Mouse (Mus musculus) intestine, embryonic 16.5 days (tissue): ENCODE results near the gene Synm. TPM values are rescaled to one million over a fixed set of nuclear protein-coding genes. Genes with fewer than 3 reads are reported as not detected.

Experiments
- ATAC-seq: fragments of 200-750 bp; cut with Nextera tagmentation; 2 replicates; pipeline ENCODE4 v1.8.0; 2017; ENCODE audit warnings: moderate TSS enrichment, moderate library complexity
- H3K27ac ChIP-seq: fragments of 300-500 bp; sonication (generic); 2 replicates; pipeline ENCODE4 v1.5.1; 2014; ENCODE audit warnings: mild to moderate bottlenecking, low read length
- H3K27me3 ChIP-seq: fragments of 300-500 bp; sonication (generic); replicated peaks from 2 replicates; pipeline ENCODE4 v1.6.1; 2014; ENCODE audit warnings: low read length, control low read depth, mixed read lengths; ENCODE audit not compliant: control insufficient read depth, insufficient read depth
- H3K36me3 ChIP-seq: fragments of 300-500 bp; sonication (generic); 2 replicates; pipeline ENCODE4 v1.6.1; 2014; ENCODE audit warnings: low read length, control low read depth; ENCODE audit not compliant: control insufficient read depth, insufficient read depth
- H3K4me1 ChIP-seq: fragments of 300-500 bp; sonication (generic); 2 replicates; pipeline ENCODE4 v1.6.1; 2014; ENCODE audit warnings: low read length, control low read depth, mixed read lengths; ENCODE audit not compliant: control insufficient read depth, insufficient read depth
- H3K4me2 ChIP-seq: fragments of 300-500 bp; sonication (generic); 2 replicates; pipeline ENCODE4 v1.6.1; 2014; ENCODE audit warnings: low read depth, low read length, control low read depth
- H3K4me3 ChIP-seq: fragments of 300-500 bp; sonication (generic); 2 replicates; pipeline ENCODE4 v1.5.1; 2014; ENCODE audit warnings: mild to moderate bottlenecking, low read length
- H3K9ac ChIP-seq: fragments of 300-500 bp; sonication (generic); 2 replicates; pipeline ENCODE4 v1.6.1; 2014; ENCODE audit warnings: low read depth, low read length
- H3K9me3 ChIP-seq: fragments of 300-500 bp; sonication (generic); 2 replicates; pipeline ENCODE4 v1.6.1; 2016; ENCODE audit warnings: low read length, control low read depth; ENCODE audit not compliant: control insufficient read depth
- WGBS: fragments of 180-500 bp; shearing (Covaris S2); extraction: QIAGEN DNeasy Blood & Tissue Kit; methylation state at CpG from one replicate; pipeline ENCODE4 v1.1.7; 2014; 5-methylcytosine and 5-hydroxymethylcytosine counted together
- polyA plus RNA-seq: library from polyadenylated mRNA; unstranded; fragments of >200 nt; fragmentation: Nextera tagmentation; extraction: Ambion mirVana; gene quantifications from 2 replicates; pipeline ENCODE4 v1.2.1, GENCODE M21; 2015

Gene Synm
- polyA plus RNA-seq, 1 experiment from 2014 or later = 4.5 TPM

- under 1% methylated on average over 19 of the region's 19 CpGs for WGBS
Measured at GRCm38 (mm10) chr7:67758506-67758857, 1.1 kb downstream of the Synm start.

GRCm38 (mm10) chr7:67756636-67757035 is 2.9 kb downstream of the Synm start:
- 81% methylated on average over 5 of the region's 5 CpGs for WGBS
- ATAC-seq = no peak
- no peak overlapping the region for H3K27ac ChIP-seq
- H3K4me1 ChIP-seq = peaks cover 10% of the 10 kb centered on the region
- no peak overlapping the region for H3K9ac ChIP-seq
- no peak overlapping the region for H3K4me3 ChIP-seq
- no peak overlapping the region for H3K4me2 ChIP-seq
- no peaks in the 10 kb centered on the region for H3K9me3 ChIP-seq
- no peaks in the 10 kb centered on the region for H3K36me3 ChIP-seq
- peaks cover 11% of the 10 kb centered on the region for H3K27me3 ChIP-seq

More at GRCm38 (mm10) chr7:67758506-67758857, 1.1 kb downstream of the Synm start:
- Histone ChIP-seq H3K4me2 (peak overlapping the region; percentile 100), H3K4me1 (peaks cover 10% of the 10 kb centered on the region), H3K4me3 (peak overlapping the region; percentile 64), H3K9ac (peak overlapping the region; percentile 67), H3K27ac (peak overlapping the region; percentile 28; the same call in 1 of the 2 replicates), H3K9me3 (no peaks in the 10 kb centered on the region), H3K27me3 (peaks cover 11% of the 10 kb centered on the region), H3K36me3 (no peaks in the 10 kb centered on the region)
- ATAC-seq = no peak

GRCm38 (mm10) chr7:67755366-67755765 is 4.2 kb downstream of the Synm start:
- no peak overlapping the region for H3K27ac ChIP-seq
- peaks cover 10% of the 10 kb centered on the region for H3K27me3 ChIP-seq
- no peak for ATAC-seq
- WGBS = 80% methylated on average over 7 of the region's 7 CpGs
- H3K9ac ChIP-seq = no peak overlapping the region
- no peak overlapping the region for H3K4me2 ChIP-seq
- H3K36me3 ChIP-seq = no peaks in the 10 kb centered on the region
- H3K4me1 ChIP-seq = peaks cover 10% of the 10 kb centered on the region
- no peaks in the 10 kb centered on the region for H3K9me3 ChIP-seq
- H3K4me3 ChIP-seq = no peak overlapping the region

GRCm38 (mm10) chr7:67754606-67755005 is 4.9 kb downstream of the Synm start:
- WGBS = 73% methylated on average over 11 of the region's 11 CpGs
- Histone ChIP-seq H3K4me2 (no peak overlapping the region), H3K9me3 (no peaks in the 10 kb centered on the region), H3K27me3 (peaks cover 6% of the 10 kb centered on the region), H3K36me3 (no peaks in the 10 kb centered on the region), H3K27ac (no peak overlapping the region), H3K4me3 (no peak overlapping the region), H3K4me1 (peaks cover 7% of the 10 kb centered on the region), H3K9ac (no peak overlapping the region)
- no peak for ATAC-seq

- Histone ChIP-seq H3K27me3 (peaks cover 2% of the 10 kb centered on the region; the same call in 1 of the 2 replicates), H3K4me2 (no peak overlapping the region), H3K36me3 (no peaks in the 10 kb centered on the region), H3K9me3 (no peaks in the 10 kb centered on the region), H3K4me3 (no peak overlapping the region), H3K27ac (no peak overlapping the region), H3K9ac (no peak overlapping the region), H3K4me1 (peaks cover 12% of the 10 kb centered on the region)
- 64% methylated on average over 4 of the region's 4 CpGs for WGBS
- ATAC-seq = no peak
Measured at GRCm38 (mm10) chr7:67749441-67750239, 9.9 kb downstream of the Synm start.

- Histone ChIP-seq H3K27ac (no peak overlapping the region), H3K4me3 (no peak overlapping the region), H3K36me3 (no peaks in the 10 kb centered on the region; the same call in 1 of the 2 replicates), H3K9ac (no peak overlapping the region), H3K4me1 (peaks cover 12% of the 10 kb centered on the region), H3K9me3 (peaks cover 4% of the 10 kb centered on the region; the same call in 1 of the 2 replicates), H3K27me3 (peaks cover 2% of the 10 kb centered on the region; the same call in 1 of the 2 replicates), H3K4me2 (no peak overlapping the region)
- WGBS = 74% methylated on average over 4 of the region's 4 CpGs
- no peak for ATAC-seq
Measured at GRCm38 (mm10) chr7:67747731-67748305, 11.7 kb downstream of the Synm start.

- H3K4me2 ChIP-seq = no peak overlapping the region
- 70% methylated on average over 7 of the region's 7 CpGs for WGBS
- H3K27ac ChIP-seq = no peak overlapping the region
- peaks cover 4% of the 10 kb centered on the region; the same call in 1 of the 2 replicates for H3K9me3 ChIP-seq
- no peak overlapping the region for H3K9ac ChIP-seq
- peaks cover 2% of the 10 kb centered on the region; the same call in 1 of the 2 replicates for H3K4me1 ChIP-seq
- H3K4me3 ChIP-seq = no peak overlapping the region
- H3K27me3 ChIP-seq = no peaks in the 10 kb centered on the region
- peaks cover 2% of the 10 kb centered on the region; the same call in 1 of the 2 replicates for H3K36me3 ChIP-seq
- peak; percentile 37 for ATAC-seq
Measured at GRCm38 (mm10) chr7:67741706-67742105, 17.8 kb downstream of the Synm start.

GRCm38 (mm10) chr7:67740796-67741195 is 18.7 kb downstream of the Synm start:
- Histone ChIP-seq H3K36me3 (peaks cover 2% of the 10 kb centered on the region; the same call in 1 of the 2 replicates), H3K27me3 (no peaks in the 10 kb centered on the region), H3K4me2 (no peak overlapping the region), H3K9ac (no peak overlapping the region), H3K4me1 (peaks cover 2% of the 10 kb centered on the region; the same call in 1 of the 2 replicates), H3K9me3 (peaks cover 4% of the 10 kb centered on the region; the same call in 1 of the 2 replicates), H3K4me3 (no peak overlapping the region), H3K27ac (no peak overlapping the region)
- ATAC-seq = no peak
- 75% methylated on average over 5 of the region's 5 CpGs for WGBS

- peaks cover 4% of the 10 kb centered on the region; the same call in 1 of the 2 replicates for H3K9me3 ChIP-seq
- H3K4me3 ChIP-seq = no peak overlapping the region
- no peak overlapping the region for H3K27ac ChIP-seq
- no peak overlapping the region for H3K9ac ChIP-seq
- H3K27me3 ChIP-seq = no peaks in the 10 kb centered on the region
- H3K4me2 ChIP-seq = no peak overlapping the region
- peaks cover 2% of the 10 kb centered on the region; the same call in 1 of the 2 replicates for H3K4me1 ChIP-seq
- 78% methylated on average over 4 of the region's 4 CpGs for WGBS
- no peak for ATAC-seq
- H3K36me3 ChIP-seq = peaks cover 2% of the 10 kb centered on the region; the same call in 1 of the 2 replicates
Measured at GRCm38 (mm10) chr7:67740382-67740781, 19.2 kb downstream of the Synm start.
